Mouse (Mus musculus) E14TG2a.4 (cell line): Measurements from ENCODE around the gene Slc5a3.

Experiments
- CTCF ChIP-seq: conservative IDR thresholded peaks from 2 replicates; pipeline ENCODE4 v1.5.1; 2014; ENCODE audit warnings: low read length
- NANOG ChIP-seq: IDR thresholded peaks from 2 replicates; pipeline ENCODE4 v1.6.1; 2014; ENCODE audit warnings: borderline replicate concordance, low read length, mixed read lengths
- POU5F1 ChIP-seq: IDR thresholded peaks from 2 replicates; pipeline ENCODE4 v1.6.1; 2014; ENCODE audit warnings: low read length, borderline replicate concordance

DNA sequence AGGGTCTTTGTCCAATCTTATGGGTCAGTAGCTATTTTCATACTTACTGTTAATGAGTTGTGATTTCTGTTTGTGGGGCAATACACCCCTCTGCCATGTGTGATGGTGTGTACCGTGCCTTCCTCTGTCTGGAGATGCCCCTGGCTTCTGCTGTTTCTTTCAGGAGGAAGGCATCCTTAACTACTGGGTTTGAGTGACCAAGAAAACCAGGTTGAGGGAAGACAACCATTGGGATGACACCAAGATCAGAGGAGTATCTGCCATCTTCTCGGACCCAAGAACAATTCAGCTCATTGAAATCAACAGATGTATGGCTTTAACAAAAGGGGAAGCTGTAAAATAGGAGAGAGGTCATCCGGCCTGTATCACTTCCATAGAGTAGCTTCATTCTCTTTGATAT, 24.8 kb upstream of the Slc5a3 start:
- TF ChIP-seq CTCF (no peak), POU5F1 (no peak), NANOG (no peak)
